Mouse (Mus musculus) lung, postnatal 25 days (tissue): ENCODE measurements around the gene Klhl7.

Source experiments
- DNase-seq: peaks from one replicate; pipeline ENCODE4 v3.0.0; 2022; ENCODE audit warnings: low spot score

Klhl7 gene

GRCm38 (mm10) chr5:24181514-24182295 is 81.3 kb downstream of the Klhl7 start:
- no peak for DNase-seq

GRCm38 (mm10) chr5:24182296-24182734 is 81.9 kb downstream of the Klhl7 start:
- no peak for DNase-seq

- DNase-seq, result no peak
Measured at GRCm38 (mm10) chr5:24183096-24183495, 82.7 kb downstream of the Klhl7 start.

GRCm38 (mm10) chr5:24184011-24184410 is 83.6 kb downstream of the Klhl7 start:
- no peak for DNase-seq

- DNase-seq, result no peak
Measured at GRCm38 (mm10) chr5:24188476-24188875, 88.1 kb downstream of the Klhl7 start.

- no peak for DNase-seq
Measured at GRCm38 (mm10) chr5:24191821-24192220, 91.4 kb downstream of the Klhl7 start.

GRCm38 (mm10) chr5:24201006-24201405 is 100.6 kb downstream of the Klhl7 start:
- DNase-seq, result no peak

- no peak for DNase-seq
Measured at GRCm38 (mm10) chr5:24202492-24202891, 102.1 kb downstream of the Klhl7 start.

GRCm38 (mm10) chr5:24203266-24203665 is 102.9 kb downstream of the Klhl7 start:
- no peak for DNase-seq

- DNase-seq, result no peak
Measured at GRCm38 (mm10) chr5:24207965-24208364, 107.6 kb downstream of the Klhl7 start.

- DNase-seq, result no peak
Measured at GRCm38 (mm10) chr5:24208505-24208904, 108.1 kb downstream of the Klhl7 start.
